Mouse (Mus musculus) NIH3T3 (cell line): ENCODE measurements around the gene 1810062G17Rik.

ENCODE experiments used
- DNase-seq: peaks from one replicate; pipeline ENCODE4 v3.0.0-alpha.2; 2012; ENCODE audit warnings: low read depth

Gene 1810062G17Rik

GRCm38 (mm10) chr3:36475532-36476087 is at the start of gene 1810062G17Rik, which contains the start of gene Anxa5:
Gene 1810062G17Rik, plus strand, starts transcription at chr3:36475937.
Gene Anxa5, minus strand, starts transcription at chr3:36475894.
- DNase-seq: peak; percentile 99

- no peak for DNase-seq
These were observed 48.4 kb upstream of the 1810062G17Rik start for GRCm38 (mm10) chr3:36427386-36427785.

DNA sequence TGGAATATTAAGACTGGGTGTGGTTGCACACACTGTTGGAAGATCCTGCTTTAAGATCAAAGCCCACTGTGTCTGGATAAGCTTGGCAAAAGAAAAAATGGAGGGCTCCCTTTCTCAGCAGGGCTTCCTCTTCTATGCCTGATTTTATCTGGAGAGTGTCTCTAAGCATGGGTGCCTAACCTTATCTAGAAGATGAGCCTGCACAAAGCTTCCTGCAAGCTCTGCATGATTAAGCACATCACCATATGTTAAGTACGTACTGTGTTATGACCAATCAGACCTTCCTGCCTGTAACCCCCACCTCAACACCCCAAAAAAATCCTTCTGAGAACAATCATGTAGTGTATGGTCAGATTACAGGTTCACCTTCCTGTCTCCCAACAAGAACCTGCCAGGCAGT is 45.4 kb upstream of the 1810062G17Rik start:
- no peak for DNase-seq

DNA sequence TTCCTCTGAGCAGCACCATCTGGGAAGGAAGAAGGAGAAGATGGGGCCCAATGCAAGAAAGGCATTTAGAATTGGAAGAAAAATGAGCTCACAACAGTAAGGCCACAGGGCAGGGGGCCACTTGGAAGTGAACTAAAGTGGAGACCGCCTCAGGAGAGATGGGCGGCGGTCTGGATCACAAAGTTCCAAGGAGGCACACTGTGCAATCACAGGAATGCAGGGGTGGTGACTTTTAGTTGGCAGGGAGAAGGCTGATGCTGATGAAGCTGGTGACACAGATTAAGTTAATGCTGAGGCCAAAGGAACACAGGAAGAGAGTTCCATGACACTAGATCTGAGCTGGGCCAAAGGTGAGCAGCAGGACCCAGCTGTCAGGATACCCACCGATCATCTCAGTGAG is 35.5 kb upstream of the 1810062G17Rik start:
- no peak for DNase-seq

GRCm38 (mm10) chr3:36442426-36442825 is 33.3 kb upstream of the 1810062G17Rik start:
- peak; percentile 81 for DNase-seq

DNA sequence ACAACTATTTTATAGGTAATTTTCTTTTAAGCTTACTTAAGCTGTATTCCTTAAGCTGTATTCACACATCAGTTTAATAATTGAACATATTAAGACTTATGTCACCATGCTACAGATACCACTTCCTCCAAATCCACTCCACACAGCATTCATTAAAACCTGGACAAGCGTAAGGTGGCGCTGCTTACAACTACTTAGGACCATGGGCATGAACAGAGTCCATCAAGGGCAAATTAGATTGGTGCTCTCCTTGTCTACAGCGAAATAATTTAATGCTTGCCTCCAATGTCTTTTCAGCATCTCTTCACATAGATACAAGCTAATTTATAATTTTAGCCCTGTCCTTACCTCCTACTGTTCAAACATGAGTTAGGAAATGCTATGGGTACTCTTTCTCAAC is 29.7 kb upstream of the 1810062G17Rik start:
- DNase-seq: no peak

GRCm38 (mm10) chr3:36446506-36446905 is 29.2 kb upstream of the 1810062G17Rik start:
- no peak for DNase-seq

DNA sequence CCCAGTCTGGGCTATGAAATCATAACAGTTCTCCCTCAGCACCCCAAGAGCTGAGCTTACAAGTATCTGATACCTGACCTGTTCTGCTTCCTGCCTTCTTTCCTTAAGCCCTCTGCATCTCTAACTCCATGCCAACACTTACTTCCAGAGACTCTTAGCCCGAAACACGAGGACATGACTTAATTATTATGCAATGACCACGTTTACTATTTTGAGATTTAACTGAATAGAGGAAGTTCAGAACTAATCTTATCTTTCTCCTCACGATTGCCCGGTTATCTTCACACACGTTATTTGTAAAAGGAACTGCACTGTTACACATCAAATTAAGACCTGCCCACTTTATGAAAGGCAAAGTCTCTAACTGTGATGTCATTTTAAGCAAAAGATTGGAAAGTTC is 28.8 kb upstream of the 1810062G17Rik start:
- DNase-seq: no peak

DNA sequence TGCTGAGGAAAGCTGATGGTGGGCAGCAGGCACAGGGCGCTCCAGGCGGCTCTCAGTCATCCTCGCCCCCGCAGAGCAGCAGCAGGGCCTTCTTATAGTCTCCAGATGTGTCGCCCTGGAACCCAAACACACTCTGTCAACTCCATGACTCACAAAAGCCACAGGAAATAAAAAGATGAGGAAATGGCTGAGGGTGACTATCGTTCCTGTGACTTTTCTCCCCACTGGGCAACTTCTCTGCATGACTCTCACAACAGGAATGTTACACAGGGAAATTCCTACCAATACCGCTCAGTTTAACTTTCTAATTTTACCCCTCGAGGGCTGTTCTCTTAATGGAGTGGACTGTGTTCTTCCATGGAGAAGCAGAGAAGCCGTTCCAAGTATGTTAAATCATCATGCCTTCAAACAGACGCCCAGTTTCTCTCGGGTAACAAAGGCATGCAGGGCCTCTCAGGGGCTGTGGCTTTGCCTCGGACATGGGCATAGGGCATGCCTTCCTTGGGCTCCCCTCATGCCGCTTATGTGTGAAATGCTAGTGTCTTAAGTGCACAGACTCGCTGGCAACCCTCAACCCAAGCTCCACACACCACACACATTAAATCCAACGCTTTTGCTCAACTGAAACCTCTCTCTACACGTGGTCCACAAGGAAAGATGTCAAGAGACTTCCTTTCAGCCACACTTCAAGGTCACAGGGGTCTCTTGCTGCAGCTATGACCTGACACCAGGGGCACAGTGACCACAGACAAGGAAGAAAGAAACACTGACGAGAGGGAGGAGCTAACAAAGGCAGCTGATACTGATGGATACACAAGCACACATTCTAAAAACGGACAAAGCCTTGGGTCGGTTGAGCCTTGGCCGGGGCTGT is 26.2 kb upstream of the 1810062G17Rik start:
- peak; percentile 88 for DNase-seq

- no peak for DNase-seq
These were observed 23.2 kb upstream of the 1810062G17Rik start for GRCm38 (mm10) chr3:36452502-36452901.

GRCm38 (mm10) chr3:36455124-36455523 is 20.6 kb upstream of the 1810062G17Rik start:
- no peak for DNase-seq

GRCm38 (mm10) chr3:36455566-36455965 is 20.2 kb upstream of the 1810062G17Rik start:
- no peak for DNase-seq

GRCm38 (mm10) chr3:36460717-36461116 is 15.0 kb upstream of the 1810062G17Rik start:
- no peak for DNase-seq

DNA sequence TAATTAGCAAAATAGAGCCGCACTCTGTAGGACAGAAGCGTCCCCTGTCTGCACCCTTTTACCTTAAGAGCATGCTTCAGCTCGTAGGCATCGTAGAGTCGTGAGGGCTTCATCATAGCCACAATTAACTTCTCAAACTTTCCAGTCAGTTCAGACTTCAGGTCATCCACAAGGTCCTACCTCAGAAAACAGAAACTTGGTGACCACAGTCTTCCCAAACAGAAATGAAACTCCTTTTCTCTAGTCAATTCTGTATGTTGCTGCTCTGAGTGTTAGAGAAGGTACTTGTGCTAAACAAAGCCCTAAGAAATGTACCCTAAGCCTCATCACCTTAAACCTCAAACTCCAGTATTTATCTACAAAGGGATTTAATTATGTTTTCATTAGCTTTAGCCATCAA is 13.9 kb upstream of the 1810062G17Rik start:
- DNase-seq: no peak

DNA sequence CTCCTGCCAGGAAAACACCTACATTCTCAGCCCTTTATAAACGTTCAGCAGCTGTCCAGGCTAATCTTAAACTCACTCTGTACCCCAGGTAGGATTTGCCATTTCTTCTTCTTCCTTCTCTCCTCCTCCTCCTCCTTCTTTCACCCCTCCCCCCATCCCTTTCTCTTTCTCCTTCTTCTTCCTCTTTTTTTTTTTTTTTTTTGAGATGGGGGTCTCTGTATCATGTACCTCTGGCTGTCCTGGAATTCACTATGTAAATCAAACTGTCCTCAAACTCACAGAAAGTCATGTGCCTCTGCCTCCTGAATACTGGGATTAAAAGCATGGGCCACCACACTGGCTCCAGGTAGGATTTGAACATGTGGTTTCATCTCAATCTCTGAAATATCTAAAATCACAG is 13.4 kb upstream of the 1810062G17Rik start:
- DNase-seq: no peak

DNA sequence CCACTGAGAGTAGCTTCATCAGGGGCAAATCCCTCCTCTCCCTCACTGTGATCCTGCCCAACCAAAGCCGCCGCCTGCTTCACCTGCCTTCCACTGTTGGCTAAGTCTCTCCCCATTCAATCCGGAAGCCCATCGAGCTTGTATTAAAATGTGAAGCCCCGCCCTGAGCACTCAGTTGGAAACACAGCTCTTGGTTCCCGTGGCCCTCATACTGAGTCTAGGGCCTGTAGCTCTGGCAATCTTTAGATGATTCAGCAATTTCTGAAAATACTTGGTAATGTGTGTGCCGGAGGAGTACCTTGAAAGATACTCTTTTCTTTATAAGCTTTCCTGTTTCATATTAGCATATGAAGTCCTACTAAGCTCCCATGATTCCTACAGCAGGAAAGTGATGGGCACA is 10.2 kb upstream of the 1810062G17Rik start:
- no peak for DNase-seq

DNA sequence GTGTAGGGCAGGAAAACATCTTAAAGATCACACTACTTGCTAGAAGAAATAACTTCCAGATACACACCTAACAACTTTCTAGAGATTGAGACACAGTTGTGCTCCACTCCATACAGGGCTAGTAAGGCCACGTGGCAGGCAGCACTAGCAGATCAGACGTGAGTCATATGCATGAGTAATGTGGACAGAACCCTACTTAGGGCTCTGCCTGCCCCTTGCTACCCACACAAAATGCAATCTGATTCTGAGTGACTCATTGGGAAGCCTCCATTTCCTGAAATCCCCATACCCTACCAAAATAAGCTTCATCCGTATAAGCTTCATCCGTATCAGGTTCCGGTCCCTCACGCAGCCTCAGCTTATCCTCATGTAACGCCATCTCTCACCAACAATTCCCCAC is 8.1 kb upstream of the 1810062G17Rik start:
- peak; percentile 90 for DNase-seq

DNA sequence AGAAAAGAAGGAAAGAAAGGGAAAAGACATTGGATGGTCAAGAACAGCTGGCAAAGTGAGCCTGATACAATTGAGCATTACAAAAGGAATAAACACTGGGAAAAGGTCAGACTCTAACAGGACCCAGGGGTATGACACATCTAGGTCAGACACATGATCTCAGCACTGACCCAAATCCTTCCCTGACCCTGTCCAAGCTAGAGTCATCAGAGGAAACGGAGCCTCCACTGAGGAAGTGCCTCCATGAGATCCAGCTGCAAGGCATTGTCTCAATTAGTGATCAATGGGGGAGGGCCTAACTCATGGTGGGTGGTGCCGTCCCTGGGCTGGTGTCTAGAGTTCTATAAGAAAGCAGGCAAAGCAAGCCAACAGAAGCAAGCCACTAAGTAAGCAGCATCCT is 6.9 kb upstream of the 1810062G17Rik start:
- DNase-seq: peak; percentile 77

DNA sequence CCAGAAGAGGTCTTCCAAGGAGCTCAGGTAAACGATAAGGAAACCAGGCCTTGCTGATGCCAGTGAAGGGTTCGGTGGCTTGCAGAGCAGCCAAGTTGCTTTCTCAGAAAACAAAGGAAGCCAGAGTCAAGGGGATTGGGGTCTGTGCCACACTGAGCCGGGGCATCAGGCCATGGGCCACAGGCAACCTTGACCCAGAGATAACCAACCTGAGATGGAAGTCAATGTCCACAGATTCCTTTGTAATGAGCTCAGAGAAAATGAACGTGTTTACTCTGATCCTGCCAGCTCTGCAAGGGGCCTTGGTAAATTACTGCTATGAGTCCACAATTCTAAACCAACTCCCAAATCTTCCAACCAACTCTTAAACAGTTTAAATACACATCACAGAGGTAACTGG is 3.9 kb upstream of the 1810062G17Rik start:
- DNase-seq: no peak

- no peak for DNase-seq
These were observed 2.5 kb upstream of the 1810062G17Rik start for GRCm38 (mm10) chr3:36473222-36473621.

GRCm38 (mm10) chr3:36474421-36474820 is 1.3 kb upstream of the 1810062G17Rik start:
- no peak for DNase-seq

DNA sequence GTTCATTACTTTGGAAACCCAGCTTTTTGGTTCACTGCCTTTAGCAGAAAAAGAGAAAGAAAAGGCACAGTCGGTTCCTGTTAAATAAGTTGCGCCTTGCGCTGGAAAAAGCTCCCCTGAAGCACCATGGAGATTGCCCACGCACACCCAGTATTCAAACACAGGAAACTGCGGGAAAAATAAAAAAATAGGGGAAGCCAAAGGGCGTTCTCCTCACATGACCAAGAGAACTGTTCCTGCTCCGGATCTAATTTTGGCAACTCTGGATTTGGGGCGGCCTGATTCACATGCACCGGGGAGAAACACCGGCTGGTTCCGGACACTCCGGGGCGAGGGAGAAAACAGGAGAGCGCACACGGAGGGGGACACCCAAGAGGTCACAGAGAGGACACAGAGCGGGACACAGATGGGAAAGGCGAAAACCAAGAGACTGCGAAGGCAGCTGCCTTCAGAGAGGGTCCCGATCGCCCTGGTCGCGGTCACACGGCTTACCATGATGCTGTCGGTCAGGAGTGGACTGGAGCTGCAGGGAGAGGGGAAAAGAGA is 726 bp upstream of the 1810062G17Rik start:
- DNase-seq: peak; percentile 76
